Mouse (Mus musculus) liver, postnatal 0 days (tissue): ENCODE results near the gene Hhipl1. TPM values are rescaled to one million over a fixed set of nuclear protein-coding genes. Genes with fewer than 3 reads are reported as not detected.

Experiments used
- ATAC-seq: fragments of 200-750 bp; cut with Nextera tagmentation; 2 replicates; pipeline ENCODE4 v1.8.0; 2017; ENCODE audit warnings: mild to moderate bottlenecking, moderate library complexity
- DNase-seq: peaks from one replicate; pipeline ENCODE4 v3.0.0-alpha.2; 2016
- H3K27ac ChIP-seq: fragments of 300-500 bp; sonication (generic); 2 replicates; pipeline ENCODE4 v1.5.1; 2014; ENCODE audit warnings: antibody characterized with exemption, moderate library complexity, mild to moderate bottlenecking, low read depth
- H3K27me3 ChIP-seq: fragments of 300-500 bp; sonication (generic); 2 replicates; pipeline ENCODE4 v1.6.1; 2014; ENCODE audit warnings: low read length, control low read depth, mixed read lengths; ENCODE audit not compliant: insufficient read depth
- H3K36me3 ChIP-seq: fragments of 300-500 bp; sonication (generic); replicated peaks from 2 replicates; pipeline ENCODE4 v1.6.1; 2014; ENCODE audit warnings: mild to moderate bottlenecking, control low read depth, low read length, moderate library complexity, mixed read lengths; ENCODE audit not compliant: insufficient read depth
- H3K4me1 ChIP-seq: fragments of 300-500 bp; sonication (generic); 2 replicates; pipeline ENCODE4 v1.6.1; 2014; ENCODE audit warnings: antibody characterized with exemption, mild to moderate bottlenecking, control low read depth; ENCODE audit not compliant: insufficient read depth
- H3K4me2 ChIP-seq: fragments of 300-500 bp; sonication (generic); 2 replicates; pipeline ENCODE4 v1.6.1; 2014; ENCODE audit warnings: low read depth, mild to moderate bottlenecking, low read length, moderate library complexity, mixed read lengths
- H3K4me3 ChIP-seq: fragments of 300-500 bp; sonication (generic); 2 replicates; pipeline ENCODE4 v1.5.1; 2014; ENCODE audit warnings: low read depth, low read length
- H3K9ac ChIP-seq: fragments of 300-500 bp; sonication (generic); replicated peaks from 2 replicates; pipeline ENCODE4 v1.6.1; 2014; ENCODE audit warnings: mild to moderate bottlenecking, moderate library complexity
- H3K9me3 ChIP-seq: fragments of 300-500 bp; sonication (generic); 2 replicates; pipeline ENCODE4 v1.6.1; 2016; ENCODE audit warnings: mild to moderate bottlenecking, control low read depth, low read length, mixed read lengths
- CTCF ChIP-seq: sonication (generic); IDR thresholded peaks from 2 replicates; pipeline ENCODE4 v1.5.1; 2016; ENCODE audit warnings: antibody characterized with exemption, low read depth
- EP300 ChIP-seq: IDR thresholded peaks from 2 replicates; pipeline ENCODE4 v1.6.1; 2016; ENCODE audit warnings: antibody characterized with exemption, low read depth, mild to moderate bottlenecking
- WGBS: fragments of 180-500 bp; shearing (Covaris S2); extraction: QIAGEN DNeasy Blood & Tissue Kit; methylation state at CpG from one replicate; pipeline ENCODE4 v1.1.7; 2014; ENCODE audit not compliant: insufficient replicate concordance; 5-methylcytosine and 5-hydroxymethylcytosine counted together
- polyA plus RNA-seq: library from polyadenylated mRNA; unstranded; fragments of >200 nt; fragmentation: Nextera tagmentation; extraction: Ambion mirVana; gene quantifications from 2 replicates; pipeline ENCODE4 v1.2.1, GENCODE M21; 2015

The Hhipl1 gene
- polyA plus RNA-seq, 1 experiment from 2014 or later, result 0.02 TPM

DNA sequence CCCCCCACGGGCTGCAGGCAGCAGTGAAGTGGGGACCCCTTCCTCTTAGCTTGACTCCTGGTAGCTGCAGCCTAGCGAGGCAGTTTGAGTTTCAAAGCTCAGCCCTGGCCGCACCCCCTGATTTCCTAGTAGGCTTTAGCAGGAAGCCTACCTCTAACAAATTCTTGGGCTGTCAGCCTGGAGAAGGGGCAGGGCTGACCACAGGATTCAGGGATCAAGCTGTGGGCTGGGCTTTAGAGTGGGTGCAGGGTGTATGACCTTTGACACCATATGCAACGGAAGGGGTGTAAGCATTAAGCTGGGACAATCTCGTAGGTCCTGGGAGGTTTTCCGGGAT lies 65.3 kb downstream of the Hhipl1 start:
- Histone ChIP-seq H3K27ac (no peak overlapping the region), H3K4me2 (0 out of 2 replicates have a peak overlapping the region, but pooled peaks have one; percentile 13), H3K9ac (no peak overlapping the region), H3K4me1 (no peaks in the 10 kb centered on the region), H3K9me3 (no peaks in the 10 kb centered on the region), H3K36me3 (no peaks in the 10 kb centered on the region), H3K27me3 (no peaks in the 10 kb centered on the region), H3K4me3 (no peak overlapping the region)
- ATAC-seq (no peak), DNase-seq (no peak)
- 50% methylated on average over 6 of the region's 6 CpGs for WGBS
- no peak for TF ChIP-seq CTCF
- TF ChIP-seq EP300, result no peak

DNA sequence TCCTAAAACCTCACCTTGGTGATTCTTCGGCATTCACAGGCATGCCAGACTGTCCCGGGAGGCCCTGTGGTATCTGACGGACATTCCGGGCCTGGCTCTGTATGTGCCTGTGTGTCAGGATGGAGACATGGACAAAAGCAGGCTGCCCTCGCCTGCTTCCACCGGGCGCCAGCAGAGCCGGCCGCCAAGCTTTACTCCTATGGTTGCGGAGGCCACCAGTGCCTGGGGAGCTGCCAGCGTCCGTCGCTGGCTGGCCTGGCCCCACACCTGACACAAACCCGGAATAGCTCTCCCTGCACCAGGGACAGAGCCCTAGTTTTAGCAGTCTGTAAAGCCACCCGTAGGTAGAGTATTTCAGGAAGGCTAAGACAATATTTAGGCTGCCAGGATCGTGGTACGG lies 66.2 kb downstream of the Hhipl1 start:
- H3K9ac ChIP-seq, result no peak overlapping the region
- TF ChIP-seq CTCF, result no peak
- TF ChIP-seq EP300, result no peak
- WGBS, result 78% methylated on average over 17 of the region's 17 CpGs
- H3K4me3 ChIP-seq, result no peak overlapping the region
- DNase-seq (no peak), ATAC-seq (no peak)
- H3K27ac ChIP-seq, result no peak overlapping the region
- no peaks in the 10 kb centered on the region for H3K27me3 ChIP-seq
- H3K4me2 ChIP-seq, result no peak overlapping the region
- no peaks in the 10 kb centered on the region for H3K4me1 ChIP-seq
- no peaks in the 10 kb centered on the region for H3K36me3 ChIP-seq
- H3K9me3 ChIP-seq, result no peaks in the 10 kb centered on the region

DNA sequence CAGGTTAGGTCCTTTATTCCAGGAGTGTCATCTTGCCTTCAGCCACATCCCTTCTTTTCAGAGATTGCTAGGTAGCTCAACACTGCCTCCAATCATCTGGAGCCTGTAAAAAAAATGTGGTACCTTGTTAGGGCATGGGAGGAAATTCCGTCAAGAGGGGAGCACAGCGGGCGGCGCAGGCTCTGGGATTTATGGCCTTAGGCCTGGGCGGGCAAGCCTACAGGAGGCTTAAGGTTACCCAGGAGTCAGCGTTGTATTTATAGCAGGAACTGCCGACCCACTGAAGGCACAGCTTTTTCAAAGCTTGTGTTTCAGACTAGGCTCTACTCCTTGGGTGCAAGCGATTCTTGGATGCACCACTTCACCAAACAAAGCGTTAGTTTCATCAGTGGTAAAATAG lies 67.5 kb downstream of the Hhipl1 start:
- Histone ChIP-seq H3K9me3 (no peaks in the 10 kb centered on the region), H3K4me1 (no peaks in the 10 kb centered on the region), H3K27ac (no peak overlapping the region), H3K4me2 (no peak overlapping the region), H3K36me3 (no peaks in the 10 kb centered on the region), H3K4me3 (no peak overlapping the region), H3K9ac (no peak overlapping the region), H3K27me3 (no peaks in the 10 kb centered on the region)
- no peak for ATAC-seq
- no peak for TF ChIP-seq EP300
- TF ChIP-seq CTCF, result no peak
- DNase-seq, result no peak
- WGBS, result 69% methylated on average over 9 of the region's 9 CpGs

DNA sequence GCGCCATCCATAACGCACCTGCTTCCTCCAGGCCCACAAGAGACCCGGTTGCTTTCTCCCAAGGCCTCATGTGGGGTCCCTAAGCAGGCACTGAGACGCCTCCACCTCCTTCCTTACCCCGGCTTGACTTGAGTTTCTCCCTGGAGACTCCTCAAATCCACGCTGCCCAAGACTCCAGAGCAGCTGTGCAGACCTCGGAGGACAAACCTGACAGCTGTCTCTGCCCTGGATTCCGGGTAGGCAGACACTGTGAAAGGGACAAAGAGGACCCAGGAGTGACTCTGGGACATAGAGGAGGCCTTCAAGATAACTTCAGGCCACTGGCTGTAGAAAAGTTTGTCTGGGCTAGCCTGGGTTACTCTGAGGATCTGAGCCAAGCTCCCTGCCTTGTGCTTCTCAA lies 68.6 kb downstream of the Hhipl1 start:
- no peak for ATAC-seq
- WGBS, result 70% methylated on average over 8 of the region's 8 CpGs
- DNase-seq, result no peak

DNA sequence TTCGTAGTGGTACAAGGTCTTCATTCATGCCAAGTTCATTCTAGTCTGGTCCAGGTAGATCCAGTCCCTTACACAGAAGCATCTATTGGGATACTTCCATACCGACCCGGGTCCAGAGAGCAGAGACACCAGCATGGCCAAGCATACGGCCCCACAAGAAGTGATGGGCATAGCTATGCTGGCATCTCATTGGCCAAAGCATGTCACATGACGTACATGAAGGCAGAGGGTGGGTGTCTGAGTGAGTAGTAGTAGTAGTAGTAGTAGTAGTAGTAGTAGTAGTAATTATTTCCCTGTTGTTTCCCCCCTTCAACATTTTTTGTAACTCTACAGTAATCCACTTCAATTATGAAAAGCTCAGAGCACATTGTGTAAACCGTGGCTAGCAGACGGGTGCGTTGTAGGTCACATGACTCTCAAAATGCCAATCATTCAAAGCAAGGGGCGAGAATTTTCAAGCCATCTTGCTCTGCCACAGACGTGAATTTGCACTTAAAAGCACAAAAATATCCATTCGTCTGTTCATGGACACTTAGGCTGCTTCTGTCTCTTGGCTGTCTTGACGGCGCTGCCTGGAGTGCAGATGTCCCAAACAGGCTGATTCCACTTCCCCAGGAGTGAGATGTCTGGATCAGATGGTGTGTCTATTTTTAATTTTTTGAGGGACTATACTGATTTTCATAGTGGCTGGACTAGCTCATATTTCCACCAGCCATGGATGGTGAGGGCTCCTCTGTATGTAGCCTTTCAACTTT lies 72.5 kb downstream of the Hhipl1 start:
- Histone ChIP-seq H3K4me3 (no peak overlapping the region), H3K9me3 (no peaks in the 10 kb centered on the region), H3K4me1 (no peaks in the 10 kb centered on the region), H3K36me3 (no peaks in the 10 kb centered on the region), H3K9ac (no peak overlapping the region), H3K27ac (no peak overlapping the region), H3K27me3 (no peaks in the 10 kb centered on the region), H3K4me2 (no peak overlapping the region)
- 80% methylated on average over 13 of the region's 13 CpGs for WGBS
- DNase-seq (no peak), ATAC-seq (no peak)
- no peak for TF ChIP-seq EP300
- no peak for TF ChIP-seq CTCF

More for the DNA sequence above, 68.6 kb downstream of the Hhipl1 start:
- no peaks in the 10 kb centered on the region for H3K36me3 ChIP-seq
- no peak overlapping the region for H3K27ac ChIP-seq
- no peak for TF ChIP-seq CTCF
- TF ChIP-seq EP300, result no peak
- no peak overlapping the region for H3K4me3 ChIP-seq
- H3K9me3 ChIP-seq, result no peaks in the 10 kb centered on the region
- no peak overlapping the region for H3K4me2 ChIP-seq
- H3K4me1 ChIP-seq, result no peaks in the 10 kb centered on the region
- no peak overlapping the region for H3K9ac ChIP-seq
- H3K27me3 ChIP-seq, result no peaks in the 10 kb centered on the region

Other genes starting within 250 kb of the Hhipl1 start
- 35.6 and 38.0 TPM in 2 replicates for gene Setd3, start 127.0 kb upstream of the Hhipl1 start, polyA plus RNA-seq
- 1.7 and 1.8 TPM in 2 replicates for gene Ccnk, start 126.7 kb upstream of the Hhipl1 start, polyA plus RNA-seq
- 1.5 TPM in 2 replicates for gene Ccdc85c, start 30.8 kb upstream of the Hhipl1 start, polyA plus RNA-seq
- 0.09 and 0.23 TPM in 2 replicates for gene Cyp46a1, start 28.1 kb downstream of the Hhipl1 start, polyA plus RNA-seq
- 4.6 and 4.8 TPM in 2 replicates for gene Eml1, start 64.7 kb downstream of the Hhipl1 start, polyA plus RNA-seq
- gene Evl, start 248.4 kb downstream of the Hhipl1 start, polyA plus RNA-seq, result 14.3 and 16.5 TPM in 2 replicates